Mouse (Mus musculus): ENCODE measurements around the gene Pxdn. TPM values are rescaled to one million over a fixed set of nuclear protein-coding genes. Genes with fewer than 3 reads are reported as not detected.

The Pxdn gene
- total and polyA plus RNA-seq, 2 experiments from 2014 or later, result 18.9 to 81.9 TPM

DNA sequence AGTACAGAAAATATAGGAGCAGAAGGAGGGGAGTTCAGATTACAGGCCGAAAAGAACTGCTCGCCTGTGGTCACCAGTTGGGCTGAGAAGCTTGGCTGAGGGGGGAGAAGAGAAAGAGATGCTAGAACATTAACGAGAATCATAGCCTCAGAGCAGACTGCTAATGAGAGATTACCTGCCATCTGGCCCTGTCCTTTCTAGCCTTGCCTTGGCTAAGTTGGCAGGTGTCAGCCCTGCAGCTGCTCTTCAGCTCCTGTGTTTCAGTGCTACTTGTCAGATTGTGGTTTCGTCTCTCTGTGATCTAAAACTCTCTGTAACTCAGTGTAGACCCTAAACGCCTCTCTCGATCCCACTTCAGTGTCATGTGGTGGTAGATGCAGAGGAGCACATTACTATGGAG, 20.6 kb upstream of the Pxdn start:
- no peaks in the 10 kb centered on the region for H3K4me1 ChIP-seq (ENCODE audit: insufficient read depth, low read length)
- no peaks in the 10 kb centered on the region for H3K9me3 ChIP-seq (ENCODE audit: low read length)
- no peak overlapping the region for H3K4me3 ChIP-seq (ENCODE audit: low read depth, low read length)
- no peaks in the 10 kb centered on the region for H3K27me3 ChIP-seq (ENCODE audit: insufficient read depth, low read length)
- H3K36me3 ChIP-seq (ENCODE audit: insufficient read depth, low read length), result peaks cover 51% of the 10 kb centered on the region
- H3K4me2 ChIP-seq (ENCODE audit: low read depth, low read length, poor library complexity, severe bottlenecking), result no peak overlapping the region
- TF ChIP-seq CTCF (IDR thresholded peaks at IDR 0.05), result no peak
- H3K9ac ChIP-seq (replicated peaks; ENCODE audit: low read length, poor library complexity, severe bottlenecking), result no peak overlapping the region
- no peak overlapping the region for H3K27ac ChIP-seq (ENCODE audit: low read depth, low read length)
- no peak for ATAC-seq (ENCODE audit: low FRiP score)
- DNase-seq (ENCODE audit: low spot score), result peak; percentile 35
- 84% methylated on average over 6 of the region's 6 CpGs for whole genome bisulfite sequencing

DNA sequence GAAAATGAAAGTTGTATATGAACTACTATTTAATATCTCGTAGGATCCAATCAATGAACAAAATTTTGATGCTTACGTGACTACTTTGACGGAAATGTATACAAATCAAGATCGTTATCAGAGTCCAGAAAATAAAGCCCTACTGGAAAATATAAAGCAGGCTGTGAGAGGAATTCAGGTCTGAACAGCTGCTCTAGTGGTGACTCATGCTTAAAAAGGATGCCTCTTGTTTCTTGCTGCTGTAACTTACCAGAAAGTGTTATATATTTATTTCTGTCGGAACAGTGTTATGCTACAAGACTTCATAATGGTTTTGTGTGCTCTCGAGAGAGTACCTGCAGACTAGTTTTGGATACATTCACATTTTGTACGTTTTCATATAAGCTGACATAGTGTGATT, 17.1 kb upstream of the Pxdn start:
- no peak overlapping the region for H3K27ac ChIP-seq (ENCODE audit: low read depth, low read length)
- H3K9ac ChIP-seq (replicated peaks; ENCODE audit: low read length, poor library complexity, severe bottlenecking), result no peak overlapping the region
- no peaks in the 10 kb centered on the region for H3K4me1 ChIP-seq (ENCODE audit: insufficient read depth, low read length)
- ATAC-seq (ENCODE audit: low FRiP score) (no peak), DNase-seq (ENCODE audit: low spot score) (no peak)
- no peaks in the 10 kb centered on the region for H3K9me3 ChIP-seq (ENCODE audit: low read length)
- no peak for TF ChIP-seq CTCF (IDR thresholded peaks at IDR 0.05)
- H3K4me2 ChIP-seq (ENCODE audit: low read depth, low read length, poor library complexity, severe bottlenecking), result no peak overlapping the region
- peaks cover 31% of the 10 kb centered on the region for H3K36me3 ChIP-seq (ENCODE audit: insufficient read depth, low read length)
- H3K27me3 ChIP-seq (ENCODE audit: insufficient read depth, low read length), result no peaks in the 10 kb centered on the region
- 85% methylated on average over 7 of the region's 7 CpGs for WGBS
- H3K4me3 ChIP-seq (ENCODE audit: low read depth, low read length), result no peak overlapping the region

- H3K36me3 ChIP-seq (ENCODE audit: insufficient read depth, low read length), result peaks cover 27% of the 10 kb centered on the region
- H3K27me3 ChIP-seq (ENCODE audit: insufficient read depth, low read length), result no peaks in the 10 kb centered on the region
- H3K4me3 ChIP-seq (ENCODE audit: low read depth, low read length), result no peak overlapping the region
- WGBS, result 85% methylated on average over 11 of the region's 11 CpGs
- no peak for TF ChIP-seq CTCF (IDR thresholded peaks at IDR 0.05)
- H3K4me1 ChIP-seq (ENCODE audit: insufficient read depth, low read length), result no peaks in the 10 kb centered on the region
- no peaks in the 10 kb centered on the region for H3K9me3 ChIP-seq (ENCODE audit: low read length)
- no peak overlapping the region for H3K27ac ChIP-seq (ENCODE audit: low read depth, low read length)
- DNase-seq (ENCODE audit: low spot score), result no peak
- ATAC-seq (ENCODE audit: low FRiP score), result no peak
- no peak overlapping the region for H3K9ac ChIP-seq (replicated peaks; ENCODE audit: low read length, poor library complexity, severe bottlenecking)
- no peak overlapping the region for H3K4me2 ChIP-seq (ENCODE audit: low read depth, low read length, poor library complexity, severe bottlenecking)
Observed at GRCm38 (mm10) chr12:29921481-29921880, 15.9 kb upstream of the Pxdn start.

DNA sequence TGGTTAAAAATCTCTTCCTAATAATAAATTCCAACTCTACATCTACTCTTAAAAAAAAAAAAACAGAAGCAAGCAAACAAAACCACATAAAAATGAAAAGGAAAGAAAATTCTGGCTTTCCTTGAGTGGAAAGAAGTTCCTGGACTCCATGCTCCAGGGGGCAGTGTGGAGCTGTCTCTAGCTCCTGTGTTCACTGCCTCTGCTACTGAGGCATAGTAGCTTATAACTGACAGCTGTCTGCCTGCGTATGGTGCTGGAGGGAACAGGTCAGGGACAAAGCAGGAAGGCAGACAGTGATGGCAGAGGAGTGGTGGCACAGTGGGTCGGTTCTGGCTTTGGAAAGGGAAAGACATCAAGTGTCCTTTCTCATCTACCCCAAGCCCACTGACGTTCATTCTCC, 10.5 kb upstream of the Pxdn start:
- Histone ChIP-seq H3K4me3 (ENCODE audit: low read depth, low read length) (no peak overlapping the region), H3K4me1 (ENCODE audit: insufficient read depth, low read length) (no peaks in the 10 kb centered on the region), H3K9me3 (ENCODE audit: low read length) (no peaks in the 10 kb centered on the region), H3K9ac (replicated peaks; ENCODE audit: low read length, poor library complexity, severe bottlenecking) (no peak overlapping the region), H3K4me2 (ENCODE audit: low read depth, low read length, poor library complexity, severe bottlenecking) (no peak overlapping the region), H3K27me3 (ENCODE audit: insufficient read depth, low read length) (no peaks in the 10 kb centered on the region), H3K36me3 (ENCODE audit: insufficient read depth, low read length) (peaks cover 9% of the 10 kb centered on the region), H3K27ac (ENCODE audit: low read depth, low read length) (0 out of 2 replicates have a peak overlapping the region, but pooled peaks have one; percentile 32)
- 35% methylated on average over 3 of the region's 3 CpGs for WGBS
- TF ChIP-seq CTCF (IDR thresholded peaks at IDR 0.05), result peak; percentile 84
- ATAC-seq (ENCODE audit: low FRiP score) (peak; percentile 73), DNase-seq (ENCODE audit: low spot score) (peak; percentile 81)

DNA sequence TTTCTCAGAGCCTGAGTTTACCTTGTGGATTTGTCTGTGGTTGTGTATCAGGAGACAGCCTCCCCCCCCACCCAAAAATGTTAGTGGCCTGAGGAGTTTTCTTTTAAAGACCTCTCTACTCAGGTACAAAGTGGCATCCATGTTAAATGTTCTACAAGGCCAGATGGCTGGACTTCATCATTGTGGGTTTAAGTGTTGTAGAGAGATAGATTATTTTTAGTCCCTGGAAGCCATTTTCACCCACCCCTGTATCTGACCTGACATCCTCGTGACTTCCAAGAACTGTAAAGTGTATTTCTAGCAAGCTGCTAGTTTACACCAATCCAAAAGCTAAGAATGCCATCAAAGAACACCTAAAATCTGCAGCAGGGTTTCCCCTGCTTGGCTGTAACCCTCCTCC, 6.8 kb upstream of the Pxdn start:
- Histone ChIP-seq H3K27me3 (ENCODE audit: insufficient read depth, low read length) (no peaks in the 10 kb centered on the region), H3K4me3 (ENCODE audit: low read depth, low read length) (no peak overlapping the region), H3K9me3 (ENCODE audit: low read length) (no peaks in the 10 kb centered on the region), H3K27ac (ENCODE audit: low read depth, low read length) (no peak overlapping the region), H3K4me1 (ENCODE audit: insufficient read depth, low read length) (no peaks in the 10 kb centered on the region), H3K4me2 (ENCODE audit: low read depth, low read length, poor library complexity, severe bottlenecking) (no peak overlapping the region), H3K9ac (replicated peaks; ENCODE audit: low read length, poor library complexity, severe bottlenecking) (no peak overlapping the region), H3K36me3 (ENCODE audit: insufficient read depth, low read length) (no peaks in the 10 kb centered on the region)
- ATAC-seq (ENCODE audit: low FRiP score) (no peak), DNase-seq (ENCODE audit: low spot score) (no peak)
- WGBS, result 93% methylated on average over 1 of the region's 1 CpGs
- no peak for TF ChIP-seq CTCF (IDR thresholded peaks at IDR 0.05)

DNA sequence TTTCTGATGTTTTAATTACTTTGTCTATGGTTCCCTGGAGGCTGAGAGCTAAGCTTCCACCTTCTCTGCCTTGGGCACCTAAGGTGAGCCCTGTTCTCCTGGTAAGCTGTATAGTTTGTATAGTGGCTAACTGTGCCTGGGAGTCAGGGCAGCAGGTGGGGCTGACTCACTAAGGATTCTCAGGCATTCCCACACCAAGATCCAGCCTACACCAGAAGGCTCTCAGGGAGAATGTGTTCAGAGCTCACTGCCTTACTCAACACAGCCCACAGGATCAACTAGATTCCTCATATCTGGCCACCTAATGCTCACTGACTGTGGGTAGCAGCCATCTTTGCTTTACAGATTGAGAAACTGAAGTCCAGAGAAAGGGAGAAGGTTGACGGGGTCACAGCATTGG, 4.5 kb upstream of the Pxdn start:
- H3K27me3 ChIP-seq (ENCODE audit: insufficient read depth, low read length), result no peaks in the 10 kb centered on the region
- WGBS, result 100% methylated on average over 1 of the region's 1 CpGs
- no peak overlapping the region for H3K27ac ChIP-seq (ENCODE audit: low read depth, low read length)
- no peak overlapping the region for H3K4me3 ChIP-seq (ENCODE audit: low read depth, low read length)
- DNase-seq (ENCODE audit: low spot score), result no peak
- no peaks in the 10 kb centered on the region for H3K4me1 ChIP-seq (ENCODE audit: insufficient read depth, low read length)
- TF ChIP-seq CTCF (IDR thresholded peaks at IDR 0.05), result no peak
- H3K9ac ChIP-seq (replicated peaks; ENCODE audit: low read length, poor library complexity, severe bottlenecking), result no peak overlapping the region
- no peak overlapping the region for H3K4me2 ChIP-seq (ENCODE audit: low read depth, low read length, poor library complexity, severe bottlenecking)
- no peaks in the 10 kb centered on the region for H3K36me3 ChIP-seq (ENCODE audit: insufficient read depth, low read length)
- H3K9me3 ChIP-seq (ENCODE audit: low read length), result no peaks in the 10 kb centered on the region
- ATAC-seq (ENCODE audit: low FRiP score), result no peak

All from midbrain, postnatal 0 days (tissue).